Mouse (Mus musculus): ENCODE measurements around the gene Cep112. TPM values are rescaled to one million over a fixed set of nuclear protein-coding genes. Genes with fewer than 3 reads are reported as not detected.
A peak's percentile ranks its signal among the peaks of the same experiment; 100 is the strongest.

Cep112 gene
- polyA plus RNA-seq, 1 experiment from 2014 or later, result 10.0 TPM

DNA sequence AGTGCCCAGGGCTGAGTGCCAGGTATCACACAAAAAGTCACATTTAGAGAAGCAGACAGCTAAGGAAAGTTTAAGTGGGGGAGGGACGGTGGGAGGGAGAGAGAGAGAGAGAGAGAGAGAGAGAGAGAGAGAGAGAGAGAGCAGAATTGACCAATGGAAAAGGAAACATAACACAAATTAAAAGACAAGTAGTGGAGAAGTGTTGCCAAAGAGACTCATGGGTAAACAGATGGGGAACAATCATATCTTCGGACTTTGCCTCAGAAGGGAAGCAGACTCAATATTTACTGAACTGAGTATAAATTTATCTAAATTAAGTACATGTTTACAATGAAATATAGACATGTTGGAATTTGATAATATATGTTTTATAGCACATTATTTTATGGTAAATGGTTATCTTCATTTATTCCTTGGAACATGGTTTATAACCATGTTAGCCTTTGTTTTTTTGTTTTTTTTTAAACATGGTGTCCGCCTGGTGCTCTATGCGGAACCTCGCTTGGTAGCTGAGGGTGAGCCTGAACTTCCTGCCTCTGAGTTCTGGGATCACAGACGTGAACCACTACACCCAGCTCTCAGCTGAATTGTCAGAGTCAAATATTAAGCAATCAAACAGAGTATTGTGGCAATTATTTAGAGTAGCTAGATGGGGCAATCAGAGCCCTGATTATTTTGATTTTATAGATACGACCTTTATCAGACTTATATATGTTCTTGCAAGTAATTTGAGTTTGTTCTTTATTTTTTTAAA, 28.7 kb upstream of the Cep112 start:
- no peaks in the 10 kb centered on the region for H3K36me3 ChIP-seq (ENCODE audit: control insufficient read depth, insufficient read depth, low read length)
- H3K9me3 ChIP-seq (ENCODE audit: control insufficient read depth, low read length), result no peaks in the 10 kb centered on the region
- 91% methylated on average over 7 of the region's 7 CpGs for WGBS
- DNase-seq (ENCODE audit: low spot score) (no peak), ATAC-seq (ENCODE audit: insufficient read depth, low FRiP score, low TSS enrichment) (no peak)
- no peak overlapping the region for H3K4me2 ChIP-seq (ENCODE audit: low read depth)
- no peak overlapping the region for H3K9ac ChIP-seq (ENCODE audit: low read length)
- H3K27ac ChIP-seq (ENCODE audit: low read depth, low read length), result no peak overlapping the region
- H3K27me3 ChIP-seq (ENCODE audit: control insufficient read depth, insufficient read depth, low read length), result no peaks in the 10 kb centered on the region
- H3K4me1 ChIP-seq (ENCODE audit: control insufficient read depth, insufficient read depth, low read length), result no peaks in the 10 kb centered on the region
- no peak overlapping the region for H3K4me3 ChIP-seq (ENCODE audit: low read depth, low read length)

DNA sequence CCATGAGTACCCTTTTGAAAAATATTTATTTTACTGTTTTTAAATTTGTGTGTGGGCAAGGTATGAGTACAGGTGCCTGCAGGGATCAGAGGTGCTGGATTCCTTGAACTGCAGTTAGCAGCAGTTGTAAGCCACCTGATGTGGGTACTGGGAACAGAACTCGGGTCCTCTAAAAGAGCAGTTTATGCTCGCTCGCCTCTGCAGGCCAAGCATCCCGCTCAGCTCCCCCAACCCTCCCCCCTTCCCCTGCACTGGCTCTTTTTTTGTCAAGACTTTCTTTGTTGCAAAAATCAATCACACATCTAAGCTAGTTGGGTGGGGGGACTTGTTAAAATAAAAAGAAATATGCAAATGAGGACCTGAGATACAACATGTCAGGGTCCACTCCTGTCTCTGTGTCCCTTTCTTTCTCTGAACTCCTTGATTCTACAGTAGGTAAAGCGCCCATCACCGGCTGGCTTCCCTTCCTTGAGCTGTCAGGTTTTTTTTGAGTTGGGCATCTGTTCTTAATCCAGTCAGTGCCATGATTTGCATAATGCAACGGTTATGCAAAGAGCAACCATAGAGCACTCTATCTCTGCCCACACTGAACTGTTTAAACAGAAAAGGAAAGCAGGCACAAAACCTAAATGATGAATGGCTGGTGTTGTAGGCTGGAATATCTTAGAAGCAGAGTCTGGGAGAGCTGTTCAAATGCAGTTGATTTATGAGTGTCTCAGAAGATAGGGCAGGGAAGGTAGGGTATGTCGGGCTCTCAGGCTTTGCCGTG, 14.9 kb upstream of the Cep112 start:
- DNase-seq (ENCODE audit: low spot score) (peak; percentile 18), ATAC-seq (ENCODE audit: insufficient read depth, low FRiP score, low TSS enrichment) (no peak)
- Histone ChIP-seq H3K36me3 (ENCODE audit: control insufficient read depth, insufficient read depth, low read length) (no peaks in the 10 kb centered on the region), H3K4me3 (ENCODE audit: low read depth, low read length) (no peak overlapping the region), H3K9ac (ENCODE audit: low read length) (no peak overlapping the region), H3K27me3 (ENCODE audit: control insufficient read depth, insufficient read depth, low read length) (no peaks in the 10 kb centered on the region), H3K27ac (ENCODE audit: low read depth, low read length) (no peak overlapping the region), H3K4me1 (ENCODE audit: control insufficient read depth, insufficient read depth, low read length) (no peaks in the 10 kb centered on the region), H3K4me2 (ENCODE audit: low read depth) (no peak overlapping the region), H3K9me3 (ENCODE audit: control insufficient read depth, low read length) (no peaks in the 10 kb centered on the region)
- WGBS, result 78% methylated on average over 7 of the region's 9 CpGs

DNA sequence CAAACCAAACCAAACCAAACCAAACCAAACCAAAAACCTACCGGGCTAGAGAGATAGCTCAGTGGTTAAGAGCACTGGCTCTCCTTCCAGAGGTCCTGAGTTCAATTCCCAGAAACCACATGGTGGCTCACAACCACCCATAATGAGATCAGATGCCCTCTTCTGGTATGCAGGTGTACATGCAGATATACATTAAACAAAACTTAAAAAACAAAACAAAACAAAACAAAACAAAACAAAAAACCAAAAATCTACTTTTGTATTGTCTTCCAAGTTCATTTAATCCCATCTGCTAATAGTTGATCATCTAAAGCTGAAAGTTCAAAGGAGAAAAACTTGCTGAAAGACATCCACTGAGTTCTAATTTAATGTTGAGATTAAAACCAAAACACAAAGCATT, 8.6 kb upstream of the Cep112 start:
- WGBS, result 79% methylated on average over 1 of the region's 1 CpGs
- no peak for ATAC-seq (ENCODE audit: insufficient read depth, low FRiP score, low TSS enrichment)
- no peak overlapping the region for H3K4me2 ChIP-seq (ENCODE audit: low read depth)

DNA sequence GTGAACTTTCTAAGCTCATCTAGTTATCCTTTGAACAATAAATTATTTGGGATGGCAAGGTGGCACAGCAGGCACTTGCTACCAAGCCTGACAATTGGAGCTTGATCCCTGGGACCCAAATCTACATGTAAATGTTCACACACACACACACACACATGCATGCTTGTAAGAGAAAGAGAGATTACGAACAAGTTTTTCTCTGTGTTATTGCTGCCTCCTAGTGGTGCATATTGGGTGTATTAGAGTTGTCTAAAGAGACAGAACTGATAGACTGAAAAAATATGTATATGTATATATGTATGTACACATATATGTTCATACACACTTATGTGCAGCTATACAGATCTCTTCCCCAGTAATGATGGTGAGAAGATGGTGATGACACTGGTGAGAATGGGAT, 6.5 kb upstream of the Cep112 start:
- 54% methylated on average over 1 of the region's 1 CpGs for WGBS
- Histone ChIP-seq H3K4me2 (ENCODE audit: low read depth) (no peak overlapping the region), H3K36me3 (ENCODE audit: control insufficient read depth, insufficient read depth, low read length) (no peaks in the 10 kb centered on the region), H3K4me1 (ENCODE audit: control insufficient read depth, insufficient read depth, low read length) (no peaks in the 10 kb centered on the region), H3K9me3 (ENCODE audit: control insufficient read depth, low read length) (no peaks in the 10 kb centered on the region), H3K4me3 (ENCODE audit: low read depth, low read length) (no peak overlapping the region), H3K9ac (ENCODE audit: low read length) (no peak overlapping the region), H3K27ac (ENCODE audit: low read depth, low read length) (no peak overlapping the region), H3K27me3 (ENCODE audit: control insufficient read depth, insufficient read depth, low read length) (no peaks in the 10 kb centered on the region)
- ATAC-seq (ENCODE audit: insufficient read depth, low FRiP score, low TSS enrichment) (no peak), DNase-seq (ENCODE audit: low spot score) (no peak)

More for the DNA sequence above, 8.6 kb upstream of the Cep112 start:
- Histone ChIP-seq H3K9me3 (ENCODE audit: control insufficient read depth, low read length) (no peaks in the 10 kb centered on the region), H3K27ac (ENCODE audit: low read depth, low read length) (no peak overlapping the region), H3K27me3 (ENCODE audit: control insufficient read depth, insufficient read depth, low read length) (no peaks in the 10 kb centered on the region), H3K4me1 (ENCODE audit: control insufficient read depth, insufficient read depth, low read length) (no peaks in the 10 kb centered on the region), H3K9ac (ENCODE audit: low read length) (no peak overlapping the region), H3K4me3 (ENCODE audit: low read depth, low read length) (no peak overlapping the region), H3K36me3 (ENCODE audit: control insufficient read depth, insufficient read depth, low read length) (no peaks in the 10 kb centered on the region)
- DNase-seq (ENCODE audit: low spot score), result no peak

DNA sequence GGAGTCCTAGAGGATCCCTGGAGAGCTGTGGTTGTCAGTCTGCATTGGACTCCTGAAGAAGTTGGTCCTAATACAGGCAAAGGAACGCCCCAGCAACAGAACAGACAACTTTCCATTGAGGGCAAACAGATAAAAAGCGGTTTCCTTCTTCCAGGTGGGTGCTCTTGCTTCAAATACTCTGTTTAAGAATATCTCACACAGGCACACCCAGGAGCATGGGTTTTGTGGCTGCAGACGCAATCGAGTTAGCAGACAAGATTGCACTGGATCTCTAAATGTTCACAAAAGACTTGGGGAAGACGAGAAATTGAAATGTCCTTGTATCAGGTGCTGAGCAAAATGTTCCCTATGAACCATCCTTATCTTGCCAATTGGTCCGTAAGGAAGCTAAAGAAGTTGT, 5.8 kb upstream of the Cep112 start:
- WGBS, result 90% methylated on average over 6 of the region's 6 CpGs
- Histone ChIP-seq H3K27ac (ENCODE audit: low read depth, low read length) (no peak overlapping the region), H3K27me3 (ENCODE audit: control insufficient read depth, insufficient read depth, low read length) (no peaks in the 10 kb centered on the region), H3K4me3 (ENCODE audit: low read depth, low read length) (no peak overlapping the region), H3K9ac (ENCODE audit: low read length) (no peak overlapping the region), H3K9me3 (ENCODE audit: control insufficient read depth, low read length) (no peaks in the 10 kb centered on the region), H3K36me3 (ENCODE audit: control insufficient read depth, insufficient read depth, low read length) (no peaks in the 10 kb centered on the region), H3K4me1 (ENCODE audit: control insufficient read depth, insufficient read depth, low read length) (peaks cover 5% of the 10 kb centered on the region; the same call in 1 of the 2 replicates), H3K4me2 (ENCODE audit: low read depth) (no peak overlapping the region)
- no peak for ATAC-seq (ENCODE audit: insufficient read depth, low FRiP score, low TSS enrichment)
- no peak for DNase-seq (ENCODE audit: low spot score)

DNA sequence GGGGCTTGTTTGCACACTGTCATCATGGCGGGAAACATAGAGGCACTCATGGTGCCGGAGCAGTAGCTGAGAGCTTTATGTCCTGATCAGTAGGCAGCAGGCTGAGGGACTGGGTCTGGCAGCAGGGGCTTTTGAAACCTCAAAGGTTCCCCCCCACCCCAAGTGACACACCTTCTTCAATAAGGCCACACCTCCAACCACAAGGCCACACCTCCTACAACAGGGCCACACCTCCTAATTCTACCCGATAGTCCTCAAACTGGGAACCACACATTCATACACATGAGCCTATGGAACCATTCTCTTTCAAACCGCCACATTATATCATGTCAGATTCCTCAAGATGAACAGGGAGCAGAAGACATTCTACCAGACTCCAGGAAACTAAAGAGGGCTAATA, 4.2 kb upstream of the Cep112 start:
- Histone ChIP-seq H3K27me3 (ENCODE audit: control insufficient read depth, insufficient read depth, low read length) (no peaks in the 10 kb centered on the region), H3K4me2 (ENCODE audit: low read depth) (no peak overlapping the region), H3K4me1 (ENCODE audit: control insufficient read depth, insufficient read depth, low read length) (peaks cover 5% of the 10 kb centered on the region; the same call in 1 of the 2 replicates), H3K27ac (ENCODE audit: low read depth, low read length) (no peak overlapping the region), H3K9ac (ENCODE audit: low read length) (no peak overlapping the region), H3K9me3 (ENCODE audit: control insufficient read depth, low read length) (no peaks in the 10 kb centered on the region), H3K36me3 (ENCODE audit: control insufficient read depth, insufficient read depth, low read length) (no peaks in the 10 kb centered on the region), H3K4me3 (ENCODE audit: low read depth, low read length) (no peak overlapping the region)
- DNase-seq (ENCODE audit: low spot score), result no peak
- ATAC-seq (ENCODE audit: insufficient read depth, low FRiP score, low TSS enrichment), result no peak
- WGBS, result 72% methylated on average over 4 of the region's 4 CpGs

DNA sequence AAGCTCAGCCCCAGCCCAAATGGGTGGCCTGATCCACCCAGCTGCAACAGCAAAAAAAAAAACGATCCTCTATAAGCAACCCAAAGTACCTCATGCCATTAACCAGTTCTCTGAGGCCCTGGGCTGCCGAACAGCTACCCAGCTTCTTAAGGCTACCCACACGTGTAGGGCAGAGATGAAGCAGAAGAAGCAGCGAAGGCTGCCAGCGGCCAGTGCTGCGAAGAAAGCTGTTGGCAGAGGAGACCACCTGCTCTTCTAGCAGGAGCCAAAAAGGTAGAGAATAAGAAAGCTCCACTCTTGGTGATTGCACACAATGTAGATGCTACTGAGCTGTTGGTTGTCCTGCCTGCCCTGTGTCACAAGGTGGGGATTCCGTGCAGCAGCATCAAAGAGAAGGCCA, 1.8 kb upstream of the Cep112 start:
- no peak overlapping the region for H3K4me3 ChIP-seq (ENCODE audit: low read depth, low read length)
- H3K4me2 ChIP-seq (ENCODE audit: low read depth), result no peak overlapping the region
- no peak overlapping the region for H3K9ac ChIP-seq (ENCODE audit: low read length)
- no peaks in the 10 kb centered on the region for H3K36me3 ChIP-seq (ENCODE audit: control insufficient read depth, insufficient read depth, low read length)
- no peaks in the 10 kb centered on the region for H3K27me3 ChIP-seq (ENCODE audit: control insufficient read depth, insufficient read depth, low read length)
- 55% methylated on average over 7 of the region's 7 CpGs for WGBS
- no peak for DNase-seq (ENCODE audit: low spot score)
- H3K4me1 ChIP-seq (ENCODE audit: control insufficient read depth, insufficient read depth, low read length), result peaks cover 5% of the 10 kb centered on the region; the same call in 1 of the 2 replicates
- no peak overlapping the region for H3K27ac ChIP-seq (ENCODE audit: low read depth, low read length)
- no peak for ATAC-seq (ENCODE audit: insufficient read depth, low FRiP score, low TSS enrichment)
- H3K9me3 ChIP-seq (ENCODE audit: control insufficient read depth, low read length), result no peaks in the 10 kb centered on the region

DNA sequence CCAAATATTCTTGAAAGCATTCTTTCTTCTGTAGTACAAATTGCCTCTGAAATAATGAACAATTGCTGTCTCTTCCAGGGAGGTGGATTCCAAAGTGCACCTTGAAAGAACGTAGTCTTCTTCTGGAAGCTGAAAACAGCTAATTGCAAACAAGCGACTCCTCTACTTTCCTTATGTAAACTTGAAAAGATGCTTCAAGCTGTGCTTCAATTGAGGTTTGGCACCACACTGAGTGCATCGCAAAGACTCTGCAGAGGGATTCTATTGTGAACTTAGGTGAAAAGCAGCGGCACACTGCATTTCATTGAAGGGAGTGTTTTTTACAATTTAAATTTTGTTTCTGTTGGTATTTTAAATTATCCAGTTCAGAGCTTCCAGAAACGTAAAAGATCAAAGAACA, 881 bp upstream of the Cep112 start:
- Histone ChIP-seq H3K4me3 (ENCODE audit: low read depth, low read length) (peak overlapping the region; percentile 50), H3K36me3 (ENCODE audit: control insufficient read depth, insufficient read depth, low read length) (no peaks in the 10 kb centered on the region), H3K9ac (ENCODE audit: low read length) (no peak overlapping the region), H3K27ac (ENCODE audit: low read depth, low read length) (no peak overlapping the region), H3K4me1 (ENCODE audit: control insufficient read depth, insufficient read depth, low read length) (peaks cover 5% of the 10 kb centered on the region; the same call in 1 of the 2 replicates), H3K9me3 (ENCODE audit: control insufficient read depth, low read length) (no peaks in the 10 kb centered on the region), H3K4me2 (ENCODE audit: low read depth) (peak overlapping the region; percentile 47), H3K27me3 (ENCODE audit: control insufficient read depth, insufficient read depth, low read length) (no peaks in the 10 kb centered on the region)
- no peak for ATAC-seq (ENCODE audit: insufficient read depth, low FRiP score, low TSS enrichment)
- peak; percentile 19 for DNase-seq (ENCODE audit: low spot score)
- WGBS, result 2% methylated on average over 5 of the region's 5 CpGs

DNA sequence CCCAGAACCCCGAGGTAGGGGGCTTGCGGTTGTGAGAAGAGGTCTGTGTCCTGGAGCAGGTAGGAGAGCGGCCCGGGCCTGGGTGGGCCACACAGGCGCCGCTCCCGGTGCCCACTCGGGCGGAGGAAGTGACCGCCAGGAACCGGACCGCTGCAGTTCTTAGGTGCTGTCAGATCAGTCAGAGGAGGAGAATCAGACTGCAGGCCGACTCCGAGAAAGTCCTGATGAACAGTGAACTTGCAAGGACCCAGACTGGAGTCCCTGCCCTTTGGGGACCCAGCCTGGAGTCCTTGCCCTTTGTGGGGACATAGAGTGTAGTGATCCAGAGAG, 565 bp downstream of the Cep112 start:
- Histone ChIP-seq H3K36me3 (ENCODE audit: control insufficient read depth, insufficient read depth, low read length) (no peaks in the 10 kb centered on the region), H3K27me3 (ENCODE audit: control insufficient read depth, insufficient read depth, low read length) (no peaks in the 10 kb centered on the region), H3K27ac (ENCODE audit: low read depth, low read length) (no peak overlapping the region), H3K4me2 (ENCODE audit: low read depth) (peak overlapping the region; percentile 47), H3K9me3 (ENCODE audit: control insufficient read depth, low read length) (no peaks in the 10 kb centered on the region), H3K4me1 (ENCODE audit: control insufficient read depth, insufficient read depth, low read length) (peaks cover 5% of the 10 kb centered on the region; the same call in 1 of the 2 replicates), H3K9ac (ENCODE audit: low read length) (peak overlapping the region; percentile 63), H3K4me3 (ENCODE audit: low read depth, low read length) (peak overlapping the region; percentile 50)
- 6% methylated on average over 14 of the region's 14 CpGs for WGBS
- DNase-seq (ENCODE audit: low spot score) (no peak), ATAC-seq (ENCODE audit: insufficient read depth, low FRiP score, low TSS enrichment) (no peak; the same call in 1 of the 2 replicates)
